Mouse (Mus musculus): ENCODE measurements around the gene Ccdc57. TPM values are rescaled to one million over a fixed set of nuclear protein-coding genes. Genes with fewer than 3 reads are reported as not detected.
A peak's percentile ranks its signal among the peaks of the same experiment; 100 is the strongest.

The Ccdc57 gene
- polyA plus RNA-seq, 1 experiment = 1.9 TPM

DNA sequence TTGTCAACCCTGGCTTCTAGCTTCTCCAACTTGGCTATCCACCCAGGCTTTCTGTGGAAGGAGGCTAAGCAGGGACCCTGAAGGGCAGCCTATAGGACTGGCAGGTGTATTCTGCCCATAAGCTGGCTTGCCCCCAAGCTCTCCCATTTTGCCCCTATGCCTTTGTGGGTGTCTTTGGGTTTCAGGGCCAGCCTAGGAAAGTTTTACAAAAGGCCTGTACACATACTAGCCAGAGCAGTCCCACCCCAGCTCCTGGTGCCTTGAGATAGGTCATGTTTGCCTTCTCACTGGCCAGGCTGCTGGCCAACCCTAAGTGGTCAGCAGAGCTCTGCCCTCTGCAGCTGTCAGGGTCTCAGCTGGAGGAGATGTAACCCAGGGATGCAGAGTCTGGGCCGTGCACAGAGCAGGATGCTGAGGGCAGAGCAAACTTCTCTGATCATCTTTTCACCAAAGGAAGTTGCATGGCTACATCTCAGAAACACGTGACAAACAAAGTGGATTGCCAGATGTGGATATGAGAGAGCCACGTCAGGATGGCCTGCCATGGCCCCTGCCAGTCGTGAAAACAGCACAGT, 107.3 kb downstream of the Ccdc57 start:
- TF ChIP-seq POLR2A (IDR thresholded peaks at IDR 0.05; ENCODE audit: low read depth, low read length) (peak; percentile 26; the same call in 1 of the 2 replicates), CTCF (IDR thresholded peaks at IDR 0.05; ENCODE audit: borderline replicate concordance, insufficient read depth, low read length) (no peak)
- Histone ChIP-seq H3K27ac (ENCODE audit: insufficient read depth, low read length) (no peak overlapping the region), H3K4me1 (ENCODE audit: control insufficient read depth, insufficient read depth, low read length) (peaks cover 4% of the 10 kb centered on the region; the same call in 1 of the 2 replicates), H3K4me3 (ENCODE audit: insufficient read depth, low read length) (no peak overlapping the region)

GRCm38 (mm10) chr11:120824787-120825288, 107.8 kb downstream of the Ccdc57 start:
- Histone ChIP-seq H3K4me3 (ENCODE audit: insufficient read depth, low read length) (peak overlapping the region; percentile 57), H3K4me1 (ENCODE audit: control insufficient read depth, insufficient read depth, low read length) (peaks cover 4% of the 10 kb centered on the region; the same call in 1 of the 2 replicates), H3K27ac (ENCODE audit: insufficient read depth, low read length) (peak overlapping the region; percentile 60)
- TF ChIP-seq CTCF (IDR thresholded peaks at IDR 0.05; ENCODE audit: borderline replicate concordance, insufficient read depth, low read length) (no peak), POLR2A (IDR thresholded peaks at IDR 0.05; ENCODE audit: low read depth, low read length) (no peak; the same call in 1 of the 2 replicates)

- H3K27ac ChIP-seq (ENCODE audit: insufficient read depth, low read length) = peak within 1 kb of the TSS; percentile 72
- H3K4me3 ChIP-seq (ENCODE audit: insufficient read depth, low read length) = peak within 1 kb of the TSS; percentile 93
- peak; percentile 100 for TF ChIP-seq POLR2A (IDR thresholded peaks at IDR 0.05; ENCODE audit: low read depth, low read length)
- peak; percentile 52; the same call in 1 of the 2 replicates for TF ChIP-seq CTCF (IDR thresholded peaks at IDR 0.05; ENCODE audit: borderline replicate concordance, insufficient read depth, low read length)
- peaks cover 4% of the 10 kb centered on the region; the same call in 1 of the 2 replicates for H3K4me1 ChIP-seq (ENCODE audit: control insufficient read depth, insufficient read depth, low read length)
These were observed 108.5 kb downstream of the Ccdc57 start, which contains the start of gene Fasn for GRCm38 (mm10) chr11:120823956-120824786. TSS of gene Fasn (minus strand) at chr11:120824547.

- Histone ChIP-seq H3K4me3 (ENCODE audit: insufficient read depth, low read length) (peak overlapping the region; percentile 93), H3K27ac (ENCODE audit: insufficient read depth, low read length) (peak overlapping the region; percentile 72), H3K4me1 (ENCODE audit: control insufficient read depth, insufficient read depth, low read length) (peaks cover 4% of the 10 kb centered on the region; the same call in 1 of the 2 replicates)
- TF ChIP-seq CTCF (IDR thresholded peaks at IDR 0.05; ENCODE audit: borderline replicate concordance, insufficient read depth, low read length) (no peak), POLR2A (IDR thresholded peaks at IDR 0.05; ENCODE audit: low read depth, low read length) (no peak)
These were observed 109.1 kb downstream of the Ccdc57 start for GRCm38 (mm10) chr11:120823551-120823947.

- Histone ChIP-seq H3K4me3 (ENCODE audit: insufficient read depth, low read length) (peak overlapping the region; percentile 93), H3K27ac (ENCODE audit: insufficient read depth, low read length) (peak overlapping the region; percentile 72), H3K4me1 (ENCODE audit: control insufficient read depth, insufficient read depth, low read length) (peaks cover 4% of the 10 kb centered on the region; the same call in 1 of the 2 replicates)
- TF ChIP-seq CTCF (IDR thresholded peaks at IDR 0.05; ENCODE audit: borderline replicate concordance, insufficient read depth, low read length) (no peak), POLR2A (IDR thresholded peaks at IDR 0.05; ENCODE audit: low read depth, low read length) (0 out of 2 replicates have a peak, but pooled peaks have one; percentile 6)
These were observed 109.7 kb downstream of the Ccdc57 start for GRCm38 (mm10) chr11:120822831-120823550.

- Histone ChIP-seq H3K27ac (ENCODE audit: insufficient read depth, low read length) (no peak overlapping the region), H3K4me3 (ENCODE audit: insufficient read depth, low read length) (peak overlapping the region; percentile 93), H3K4me1 (ENCODE audit: control insufficient read depth, insufficient read depth, low read length) (peaks cover 4% of the 10 kb centered on the region; the same call in 1 of the 2 replicates)
- TF ChIP-seq POLR2A (IDR thresholded peaks at IDR 0.05; ENCODE audit: low read depth, low read length) (no peak), CTCF (IDR thresholded peaks at IDR 0.05; ENCODE audit: borderline replicate concordance, insufficient read depth, low read length) (no peak)
These were observed 110.4 kb downstream of the Ccdc57 start for GRCm38 (mm10) chr11:120822321-120822720.

- Histone ChIP-seq H3K4me3 (ENCODE audit: insufficient read depth, low read length) (peak overlapping the region; percentile 93), H3K4me1 (ENCODE audit: control insufficient read depth, insufficient read depth, low read length) (peaks cover 4% of the 10 kb centered on the region; the same call in 1 of the 2 replicates), H3K27ac (ENCODE audit: insufficient read depth, low read length) (no peak overlapping the region)
- no peak for TF ChIP-seq POLR2A (IDR thresholded peaks at IDR 0.05; ENCODE audit: low read depth, low read length)
- TF ChIP-seq CTCF (IDR thresholded peaks at IDR 0.05; ENCODE audit: borderline replicate concordance, insufficient read depth, low read length) = no peak
These were observed 111.4 kb downstream of the Ccdc57 start for GRCm38 (mm10) chr11:120821076-120821922.

DNA sequence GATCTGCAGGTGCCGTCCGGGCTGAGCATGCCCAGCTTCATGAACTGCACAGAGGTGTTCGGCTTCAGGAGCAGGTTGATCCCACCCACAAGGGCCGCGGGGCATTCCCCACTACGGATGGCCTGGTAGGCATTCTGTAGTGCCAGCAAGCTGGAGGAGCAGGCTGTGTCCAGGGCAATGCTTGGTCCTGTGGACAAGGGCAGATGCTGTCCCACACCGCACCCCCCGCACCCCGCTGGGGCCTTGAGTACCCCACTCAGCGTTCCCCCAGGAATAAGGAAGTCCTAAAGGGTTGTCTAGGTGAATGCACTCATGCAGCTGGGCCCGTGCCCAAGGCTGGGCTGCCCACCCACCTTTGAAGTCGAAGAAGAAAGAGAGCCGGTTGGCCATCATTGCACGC, 112.1 kb downstream of the Ccdc57 start:
- Histone ChIP-seq H3K4me1 (ENCODE audit: control insufficient read depth, insufficient read depth, low read length) (peaks cover 2% of the 10 kb centered on the region; the same call in 1 of the 2 replicates), H3K4me3 (ENCODE audit: insufficient read depth, low read length) (no peak overlapping the region), H3K27ac (ENCODE audit: insufficient read depth, low read length) (no peak overlapping the region)
- TF ChIP-seq POLR2A (IDR thresholded peaks at IDR 0.05; ENCODE audit: low read depth, low read length) (no peak), CTCF (IDR thresholded peaks at IDR 0.05; ENCODE audit: borderline replicate concordance, insufficient read depth, low read length) (no peak)

All from embryonic fibroblast, embryonic 13.5 days (primary cell).